Mouse (Mus musculus) lung, embryonic 15.5 days (tissue): Measurements from ENCODE around the gene Osbpl7. TPM values are rescaled to one million over a fixed set of nuclear protein-coding genes. Genes with fewer than 3 reads are reported as not detected.
A peak's percentile ranks its signal among the peaks of the same experiment; 100 is the strongest.

Experiments used
- ATAC-seq: fragments of 200-750 bp; cut with Nextera tagmentation; 2 replicates; pipeline ENCODE4 v1.8.0; 2017; ENCODE audit warnings: moderate number of reproducible peaks, borderline replicate concordance; ENCODE audit not compliant: low FRiP score, low TSS enrichment; ENCODE audit errors: extremely low read depth
- H3K27ac ChIP-seq: fragments of 300-500 bp; sonication (generic); 2 replicates; pipeline ENCODE4 v1.5.1; 2015; ENCODE audit warnings: moderate library complexity, mild to moderate bottlenecking, inconsistent platforms
- H3K27me3 ChIP-seq: fragments of 300-500 bp; sonication (generic); 2 replicates; pipeline ENCODE4 v1.6.1; 2015; ENCODE audit warnings: inconsistent platforms
- H3K36me3 ChIP-seq: fragments of 300-500 bp; sonication (generic); 2 replicates; pipeline ENCODE4 v1.6.1; 2015; ENCODE audit warnings: inconsistent platforms
- H3K4me1 ChIP-seq: fragments of 300-500 bp; sonication (generic); 2 replicates; pipeline ENCODE4 v1.6.1; 2015; ENCODE audit warnings: inconsistent platforms
- H3K4me2 ChIP-seq: fragments of 300-500 bp; sonication (generic); 2 replicates; pipeline ENCODE4 v1.6.1; 2015; ENCODE audit warnings: inconsistent platforms, mild to moderate bottlenecking, moderate library complexity
- H3K4me3 ChIP-seq: fragments of 300-500 bp; sonication (generic); 2 replicates; pipeline ENCODE4 v1.5.1; 2015; ENCODE audit warnings: mild to moderate bottlenecking, inconsistent platforms
- H3K9ac ChIP-seq: fragments of 300-500 bp; sonication (generic); 2 replicates; pipeline ENCODE4 v1.6.1; 2015; ENCODE audit warnings: inconsistent platforms
- H3K9me3 ChIP-seq: fragments of 300-500 bp; sonication (generic); 2 replicates; pipeline ENCODE4 v1.6.1; 2016; ENCODE audit warnings: inconsistent platforms
- WGBS: fragments of 180-500 bp; shearing (Covaris S2); methylation state at CpG from one replicate; pipeline ENCODE4 v1.1.7; 2015; 5-methylcytosine and 5-hydroxymethylcytosine counted together
- polyA plus RNA-seq: library from polyadenylated mRNA; unstranded; fragments of >200 nt; fragmentation: Nextera tagmentation; extraction: Ambion mirVana; gene quantifications from 2 replicates; pipeline ENCODE4 v1.2.1, GENCODE M21; 2015

The Osbpl7 gene
- 10.3 and 11.7 TPM in 2 replicates for polyA plus RNA-seq

DNA sequence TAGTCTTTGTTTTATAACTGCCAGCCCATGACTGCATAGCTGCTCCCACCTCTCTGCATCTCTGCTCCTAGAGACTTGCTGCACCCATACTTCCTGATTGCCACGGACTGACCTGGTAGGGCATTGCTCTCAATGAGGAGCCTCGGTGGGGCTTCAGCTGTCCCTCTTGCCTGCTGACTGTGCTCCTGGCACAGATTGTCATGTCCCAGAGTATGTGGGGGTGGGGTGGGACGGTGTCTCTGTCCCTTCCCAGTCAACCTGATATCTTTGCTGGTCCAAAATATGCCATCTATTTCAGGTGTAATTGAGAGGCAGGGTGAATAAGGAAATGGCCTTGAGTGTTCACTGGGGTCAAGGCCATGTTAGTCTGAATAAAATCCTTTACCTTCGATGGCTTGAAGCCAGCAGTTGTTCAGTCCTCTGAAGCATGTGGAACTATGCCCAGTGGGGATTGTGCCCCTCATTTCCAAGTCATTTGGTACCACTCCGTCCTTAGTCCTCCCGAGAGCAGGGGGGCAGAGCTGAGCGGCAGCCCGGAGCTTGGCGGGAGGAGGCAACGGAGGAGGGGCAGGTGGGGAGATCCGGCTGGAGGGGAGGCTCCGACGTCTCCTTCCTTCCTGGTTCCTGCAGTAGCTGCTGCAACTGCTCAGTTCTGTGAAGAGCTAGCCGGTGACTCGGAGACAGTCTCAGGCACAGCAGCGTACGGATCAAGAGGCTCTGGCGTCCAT, at the start of gene Osbpl7:
Osbpl7 (plus strand) TSS at position 413 of the 728 bp plus-strand sequence.
- WGBS: 4% methylated on average over 18 of the region's 18 CpGs
- Histone ChIP-seq H3K4me3 (peak within 1 kb of the TSS; percentile 70), H3K27me3 (no peaks in the 10 kb centered on the region), H3K9me3 (no peaks in the 10 kb centered on the region), H3K36me3 (peaks cover 47% of the 10 kb centered on the region), H3K9ac (peak within 1 kb of the TSS; percentile 67), H3K4me2 (peak within 1 kb of the TSS; percentile 89), H3K4me1 (peaks cover 25% of the 10 kb centered on the region), H3K27ac (peak within 1 kb of the TSS; percentile 54)
- peak; percentile 66 for ATAC-seq

DNA sequence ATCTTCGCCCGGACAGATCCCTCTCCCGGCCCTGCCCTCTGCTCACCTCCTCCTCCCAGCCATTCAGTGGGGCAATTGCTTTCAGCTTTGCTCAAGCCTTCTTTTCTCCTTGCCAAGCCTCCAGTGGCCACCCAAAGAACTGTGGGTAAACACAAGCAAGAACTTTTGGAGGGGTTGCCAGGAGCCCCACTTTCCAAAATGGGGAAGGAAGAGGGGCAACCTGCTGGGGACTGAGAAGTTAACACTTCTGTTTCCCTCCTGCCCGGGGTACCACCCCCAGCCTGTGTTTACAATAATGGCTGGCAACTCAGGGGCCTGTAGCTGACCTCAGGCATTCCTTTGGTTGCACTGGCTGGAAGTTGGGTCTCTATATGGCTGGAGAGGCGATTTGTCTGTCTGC, 47.3 kb upstream of the Osbpl7 start:
- Histone ChIP-seq H3K9me3 (no peaks in the 10 kb centered on the region), H3K4me3 (no peak overlapping the region), H3K4me1 (no peaks in the 10 kb centered on the region), H3K4me2 (no peak overlapping the region), H3K36me3 (no peaks in the 10 kb centered on the region), H3K27ac (no peak overlapping the region), H3K9ac (no peak overlapping the region), H3K27me3 (peaks cover 18% of the 10 kb centered on the region; the same call in 1 of the 2 replicates)
- WGBS: 35% methylated on average over 5 of the region's 5 CpGs
- no peak for ATAC-seq

DNA sequence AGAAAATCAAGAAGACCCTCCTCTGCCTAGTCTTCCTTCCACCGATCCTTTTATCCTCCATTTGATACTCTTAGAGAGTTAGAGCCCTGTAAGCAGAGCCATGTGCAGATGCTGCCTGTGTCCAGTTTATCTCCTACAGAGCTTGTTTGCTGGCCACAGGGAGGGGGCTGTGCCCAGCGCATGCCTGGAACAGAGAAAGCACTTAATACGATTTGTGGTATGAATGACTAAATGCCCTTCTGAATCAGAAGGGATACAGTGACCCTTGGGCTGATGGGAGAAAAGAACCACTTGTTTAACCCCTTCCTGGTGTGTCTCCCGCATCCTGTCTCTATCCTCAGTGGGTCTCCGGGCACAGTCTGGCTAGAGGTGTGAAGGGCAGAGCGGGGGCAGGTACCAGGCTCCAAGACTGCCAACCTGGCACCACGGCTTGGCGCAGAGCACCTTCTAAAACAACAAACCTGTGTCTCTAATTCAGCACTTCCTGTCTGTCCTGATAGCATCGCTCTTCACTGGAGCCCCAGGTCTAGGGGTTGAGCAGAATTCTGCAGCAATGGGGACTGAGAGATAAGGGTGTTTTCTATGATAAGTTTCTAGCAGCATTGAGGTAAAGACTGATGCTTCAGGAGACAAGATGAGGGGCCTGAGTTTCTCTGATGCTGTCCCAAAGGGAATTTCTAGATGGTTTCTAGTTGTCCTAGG, 43.2 kb upstream of the Osbpl7 start:
- 45% methylated on average over 9 of the region's 9 CpGs for WGBS
- Histone ChIP-seq H3K36me3 (no peaks in the 10 kb centered on the region), H3K4me2 (no peak overlapping the region), H3K4me1 (no peaks in the 10 kb centered on the region), H3K9ac (no peak overlapping the region), H3K4me3 (no peak overlapping the region), H3K27ac (no peak overlapping the region), H3K27me3 (peaks cover 41% of the 10 kb centered on the region), H3K9me3 (no peaks in the 10 kb centered on the region)
- no peak for ATAC-seq

DNA sequence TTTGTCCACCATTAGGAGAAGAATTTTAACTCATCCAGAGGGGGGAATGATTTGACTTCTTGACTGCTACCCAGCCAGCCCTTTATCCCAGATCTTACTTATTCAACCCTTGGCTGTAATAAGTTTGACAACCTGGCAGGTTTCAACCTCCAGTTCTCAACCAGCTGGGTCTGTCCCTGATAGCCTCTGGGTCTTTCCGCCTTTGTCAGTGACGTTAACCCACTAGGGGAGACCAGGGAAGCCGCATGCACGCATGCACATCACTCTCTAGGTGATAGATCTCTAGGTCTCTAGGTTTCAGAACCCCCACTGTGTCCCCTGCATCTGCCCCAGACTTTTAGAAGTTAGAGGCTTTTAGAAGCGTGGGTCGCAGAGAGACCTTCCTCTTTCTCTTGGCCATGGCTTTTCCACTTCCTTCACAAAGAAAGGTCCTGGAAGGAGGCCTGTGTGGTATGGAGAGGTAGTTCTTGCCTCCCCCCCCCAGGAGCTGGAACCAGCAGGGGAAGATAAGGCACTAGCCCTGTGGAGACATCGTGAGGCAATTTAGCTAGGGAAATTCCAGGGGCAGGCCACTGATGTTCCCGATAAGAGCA, 41.1 kb upstream of the Osbpl7 start:
- Histone ChIP-seq H3K27ac (no peak overlapping the region), H3K4me2 (no peak overlapping the region), H3K9me3 (no peaks in the 10 kb centered on the region), H3K4me3 (no peak overlapping the region), H3K4me1 (peaks cover 7% of the 10 kb centered on the region), H3K36me3 (no peaks in the 10 kb centered on the region), H3K27me3 (peaks cover 53% of the 10 kb centered on the region), H3K9ac (no peak overlapping the region)
- no peak for ATAC-seq
- WGBS: 43% methylated on average over 8 of the region's 8 CpGs

DNA sequence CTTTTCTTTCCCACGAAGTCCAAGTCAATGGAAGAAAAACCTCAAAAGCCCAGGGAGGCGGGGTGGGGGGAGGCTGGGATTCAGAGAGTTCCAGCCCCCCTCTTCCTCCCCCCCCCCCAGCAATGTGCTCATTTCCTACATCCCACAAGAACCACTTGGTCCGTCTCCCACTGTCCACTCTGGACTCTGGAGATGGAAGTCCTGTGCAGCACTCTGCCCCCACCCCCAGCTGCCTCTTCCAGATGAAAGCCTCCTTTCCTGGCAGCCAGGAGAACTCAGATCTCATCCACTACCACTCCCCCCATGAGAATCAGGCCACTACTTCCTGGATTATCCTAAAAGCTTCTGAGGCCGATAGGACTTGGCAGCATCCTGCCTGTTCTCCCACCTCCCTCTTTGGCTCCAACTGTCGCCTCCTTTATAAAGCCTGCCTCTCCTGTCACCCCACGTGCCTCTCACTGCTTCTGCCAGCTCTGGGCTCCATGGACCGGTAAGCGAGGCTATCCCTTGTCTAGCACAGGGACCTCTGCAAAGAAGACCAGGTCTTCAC, 37.2 kb upstream of the Osbpl7 start, which contains the start of gene Sp6:
Sp6 (plus strand) TSS at position 274 of the 550 bp plus-strand sequence.
- peaks cover 14% of the 10 kb centered on the region for H3K4me1 ChIP-seq
- H3K9ac ChIP-seq: no peak within 1 kb of the TSS
- H3K27me3 ChIP-seq: peaks cover 78% of the 10 kb centered on the region
- H3K36me3 ChIP-seq: no peaks in the 10 kb centered on the region
- H3K9me3 ChIP-seq: no peaks in the 10 kb centered on the region
- no peak within 1 kb of the TSS for H3K4me3 ChIP-seq
- 14% methylated on average over 8 of the region's 8 CpGs for WGBS
- H3K27ac ChIP-seq: no peak within 1 kb of the TSS
- H3K4me2 ChIP-seq: no peak within 1 kb of the TSS; the same call in 1 of the 2 replicates
- no peak for ATAC-seq

DNA sequence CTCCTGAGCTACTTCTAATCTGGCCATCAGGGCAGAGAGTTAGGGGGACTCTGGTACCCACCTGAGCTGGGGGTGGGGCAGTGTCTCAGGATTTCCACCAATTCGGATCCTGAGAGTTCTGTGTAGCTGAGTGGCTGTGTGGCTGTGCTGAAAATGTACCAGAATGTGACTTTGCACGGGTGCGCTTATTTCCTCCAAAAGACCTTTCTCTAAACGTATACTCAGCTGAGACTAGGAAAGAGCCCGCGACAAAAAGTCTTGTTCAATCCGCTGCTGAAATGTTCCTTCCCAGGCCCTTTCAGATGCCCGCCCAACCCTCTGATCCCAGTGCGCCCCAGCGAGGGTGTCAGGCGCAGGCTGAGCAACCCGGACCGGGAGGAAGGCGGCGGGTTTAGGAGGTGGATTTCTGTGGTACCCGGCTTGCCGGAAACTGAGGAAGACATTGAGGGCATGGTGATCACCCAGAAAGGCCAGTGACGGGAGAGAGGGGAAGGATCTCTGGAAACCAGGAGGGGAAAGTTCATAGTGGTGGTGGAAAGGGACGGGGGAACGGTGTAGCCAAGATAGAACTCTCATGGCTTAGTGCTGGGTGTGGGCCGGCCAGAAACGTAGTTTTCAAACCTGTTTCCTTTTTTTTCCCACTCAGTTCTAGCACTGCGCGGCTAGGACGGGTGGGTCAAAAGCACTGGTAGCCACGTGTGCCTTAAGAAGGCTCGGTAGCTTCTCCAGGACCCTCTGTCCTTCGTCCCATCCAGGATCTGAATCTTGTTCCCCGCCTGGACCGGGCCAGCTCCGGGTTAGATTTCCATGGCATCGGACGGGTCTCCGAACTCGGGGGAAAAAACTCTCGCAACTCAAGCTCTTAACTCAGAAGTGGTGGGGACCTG, 32.5 kb upstream of the Osbpl7 start:
- no peaks in the 10 kb centered on the region for H3K36me3 ChIP-seq
- ATAC-seq: no peak
- no peak overlapping the region for H3K27ac ChIP-seq
- H3K4me2 ChIP-seq: peak overlapping the region; percentile 69
- peak overlapping the region; percentile 42 for H3K4me3 ChIP-seq
- peaks cover 43% of the 10 kb centered on the region for H3K4me1 ChIP-seq
- H3K9me3 ChIP-seq: no peaks in the 10 kb centered on the region
- H3K9ac ChIP-seq: no peak overlapping the region
- 2% methylated on average over 36 of the region's 36 CpGs for WGBS
- H3K27me3 ChIP-seq: peaks cover 94% of the 10 kb centered on the region

DNA sequence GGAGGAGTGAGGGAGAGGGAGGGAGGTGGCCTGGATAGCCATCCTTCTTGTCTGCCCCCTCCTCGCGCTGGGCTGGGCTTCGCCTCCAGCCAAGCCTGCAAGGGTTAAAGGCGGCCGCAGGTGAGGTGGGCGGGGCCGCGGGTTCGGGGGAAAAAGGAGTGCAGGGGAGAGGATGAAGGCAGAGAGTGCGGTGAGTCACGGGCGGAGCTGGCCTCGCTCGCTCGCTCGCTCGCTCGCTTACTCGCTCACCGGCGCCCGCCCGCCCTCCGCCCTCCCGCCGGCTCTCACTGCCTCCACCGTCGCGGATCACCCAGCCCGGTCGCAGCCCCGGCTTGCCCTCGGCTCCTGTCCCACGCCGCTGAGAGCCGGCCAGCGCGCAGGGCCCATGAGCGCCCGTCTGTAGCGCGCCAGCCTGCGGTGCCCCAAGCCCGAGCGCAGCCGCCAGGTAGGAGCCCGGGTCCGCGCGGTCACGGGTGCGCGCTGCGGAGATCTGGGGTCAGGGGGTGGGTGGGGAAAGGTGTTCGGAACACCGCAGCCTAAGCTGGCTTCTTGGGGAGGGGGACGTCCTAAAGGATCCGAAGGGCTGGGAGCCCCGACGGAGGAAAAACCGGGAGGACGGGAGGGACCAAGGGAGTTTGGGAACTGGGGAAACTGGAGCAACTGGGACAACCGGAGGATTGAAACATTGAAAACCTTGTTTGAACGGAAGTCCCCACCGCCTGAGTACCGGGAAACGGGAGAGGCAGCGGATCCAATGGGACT, 31.7 kb upstream of the Osbpl7 start:
- peak; percentile 5; the same call in 1 of the 2 replicates for ATAC-seq
- peak overlapping the region; percentile 42 for H3K4me3 ChIP-seq
- no peaks in the 10 kb centered on the region for H3K9me3 ChIP-seq
- H3K36me3 ChIP-seq: no peaks in the 10 kb centered on the region
- no peak overlapping the region for H3K9ac ChIP-seq
- peak overlapping the region; percentile 69 for H3K4me2 ChIP-seq
- H3K27me3 ChIP-seq: peaks cover 95% of the 10 kb centered on the region
- H3K27ac ChIP-seq: no peak overlapping the region
- WGBS: under 1% methylated on average over 59 of the region's 68 CpGs
- H3K4me1 ChIP-seq: peaks cover 37% of the 10 kb centered on the region

DNA sequence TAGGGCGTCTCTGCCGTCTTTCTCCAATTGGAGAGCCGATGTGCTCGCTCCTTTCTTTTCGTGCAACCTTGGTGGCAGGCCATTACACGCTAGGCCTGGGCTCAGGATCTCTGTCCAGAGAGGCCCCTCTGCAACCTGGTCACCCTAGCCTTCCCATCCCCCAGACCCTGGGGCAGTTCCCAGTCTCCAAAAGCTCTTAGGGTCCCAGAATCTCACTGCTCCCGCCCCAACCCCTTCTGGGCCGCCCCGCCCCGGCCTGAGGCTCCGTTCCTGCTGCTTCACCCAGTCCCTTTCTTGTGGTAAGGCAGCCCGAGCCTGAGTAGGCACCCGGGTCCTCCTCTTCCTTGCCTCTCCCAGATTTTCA, 31.1 kb upstream of the Osbpl7 start:
- H3K27ac ChIP-seq: no peak overlapping the region
- H3K4me2 ChIP-seq: peak overlapping the region; percentile 69
- H3K4me1 ChIP-seq: peaks cover 37% of the 10 kb centered on the region
- peaks cover 95% of the 10 kb centered on the region for H3K27me3 ChIP-seq
- ATAC-seq: no peak
- H3K36me3 ChIP-seq: no peaks in the 10 kb centered on the region
- H3K9me3 ChIP-seq: no peaks in the 10 kb centered on the region
- H3K9ac ChIP-seq: no peak overlapping the region
- WGBS: 15% methylated on average over 13 of the region's 13 CpGs
- peak overlapping the region; percentile 42 for H3K4me3 ChIP-seq

DNA sequence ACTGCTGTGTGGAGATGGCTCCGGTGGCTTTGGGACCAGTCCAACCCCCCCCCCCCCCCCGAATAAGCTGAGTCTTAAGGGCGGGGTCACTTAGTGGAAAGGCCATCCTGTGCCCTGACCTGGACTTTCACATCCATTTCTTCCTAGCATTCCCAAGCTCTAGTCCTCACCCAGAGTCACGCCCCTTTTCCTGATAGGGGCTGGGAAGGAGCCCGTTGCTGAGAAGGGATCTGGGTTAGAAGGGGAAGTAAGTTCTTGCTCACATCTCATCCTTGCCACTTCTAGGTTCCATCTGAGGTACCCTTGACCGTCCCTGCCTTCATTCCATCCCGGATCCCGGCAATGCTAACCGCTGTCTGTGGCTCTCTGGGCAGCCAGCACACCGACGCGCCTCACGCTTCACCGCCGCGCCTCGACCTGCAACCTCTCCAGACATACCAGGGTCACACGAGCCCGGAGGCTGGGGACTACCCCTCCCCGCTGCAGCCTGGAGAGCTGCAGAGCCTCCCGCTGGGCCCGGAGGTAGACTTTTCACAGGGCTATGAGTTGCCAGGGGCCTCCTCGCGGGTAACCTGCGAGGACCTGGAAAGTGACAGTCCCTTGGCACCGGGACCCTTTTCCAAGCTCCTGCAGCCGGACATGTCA, 29.2 kb upstream of the Osbpl7 start:
- H3K9ac ChIP-seq: peak overlapping the region; percentile 50; the same call in 1 of the 2 replicates
- WGBS: 3% methylated on average over 27 of the region's 27 CpGs

DNA sequence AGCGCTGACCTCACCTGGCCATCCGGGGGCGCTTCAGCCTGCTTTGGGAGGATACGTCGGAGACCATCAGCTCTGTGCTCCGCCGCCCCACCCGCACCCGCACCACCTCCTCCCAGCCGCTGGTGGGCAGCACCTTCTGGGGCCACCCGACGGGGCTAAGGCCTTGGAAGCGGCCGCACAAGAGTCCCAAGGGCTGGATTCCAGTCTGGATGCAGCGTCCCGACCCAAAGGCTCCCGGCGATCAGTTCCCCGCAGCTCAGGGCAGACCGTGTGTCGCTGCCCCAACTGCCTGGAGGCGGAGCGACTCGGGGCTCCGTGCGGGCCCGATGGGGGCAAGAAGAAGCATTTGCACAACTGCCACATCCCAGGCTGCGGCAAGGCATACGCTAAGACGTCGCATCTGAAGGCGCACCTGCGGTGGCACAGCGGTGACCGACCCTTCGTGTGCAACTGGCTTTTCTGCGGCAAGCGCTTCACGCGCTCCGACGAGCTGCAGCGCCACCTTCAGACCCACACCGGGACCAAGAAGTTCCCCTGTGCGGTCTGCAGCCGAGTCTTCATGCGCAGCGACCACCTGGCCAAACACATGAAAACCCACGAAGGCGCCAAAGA, 28.4 kb upstream of the Osbpl7 start:
- peaks cover 77% of the 10 kb centered on the region for H3K27me3 ChIP-seq
- H3K4me1 ChIP-seq: peaks cover 44% of the 10 kb centered on the region
- peak overlapping the region; percentile 95 for H3K4me2 ChIP-seq
- ATAC-seq: peak; percentile 35
- H3K27ac ChIP-seq: no peak overlapping the region
- no peaks in the 10 kb centered on the region for H3K36me3 ChIP-seq
- peak overlapping the region; percentile 50 for H3K9ac ChIP-seq
- H3K9me3 ChIP-seq: no peaks in the 10 kb centered on the region
- 2% methylated on average over 50 of the region's 50 CpGs for WGBS
- peak overlapping the region; percentile 52 for H3K4me3 ChIP-seq

More for the DNA sequence above, 29.2 kb upstream of the Osbpl7 start:
- Histone ChIP-seq H3K9me3 (no peaks in the 10 kb centered on the region), H3K36me3 (no peaks in the 10 kb centered on the region), H3K4me1 (peaks cover 44% of the 10 kb centered on the region), H3K4me3 (peak overlapping the region; percentile 52), H3K4me2 (peak overlapping the region; percentile 95), H3K27ac (no peak overlapping the region), H3K27me3 (peaks cover 84% of the 10 kb centered on the region)
- ATAC-seq: no peak
